Mouse (Mus musculus) forebrain, embryonic 16.5 days (tissue): ENCODE data around the gene Igf1r. TPM values are rescaled to one million over a fixed set of nuclear protein-coding genes. Genes with fewer than 3 reads are reported as not detected.
A peak's percentile ranks its signal among the peaks of the same experiment; 100 is the strongest.

Experiments used
- ATAC-seq: fragments of 200-750 bp; cut with Nextera tagmentation; 2 replicates; pipeline ENCODE4 v1.8.0; 2017; ENCODE audit warnings: mild to moderate bottlenecking, moderate library complexity
- H3K27ac ChIP-seq: fragments of 300-500 bp; sonication (generic); 2 replicates; pipeline ENCODE4 v1.5.1; 2014; ENCODE audit warnings: low read length, control low read depth
- H3K27me3 ChIP-seq: fragments of 300-500 bp; sonication (generic); replicated peaks from 2 replicates; pipeline ENCODE4 v1.6.1; 2014; ENCODE audit warnings: low read length; ENCODE audit not compliant: control insufficient read depth, insufficient read depth
- H3K36me3 ChIP-seq: fragments of 300-500 bp; sonication (generic); 2 replicates; pipeline ENCODE4 v1.6.1; 2014; ENCODE audit not compliant: control insufficient read depth, insufficient read depth
- H3K4me1 ChIP-seq: fragments of 300-500 bp; sonication (generic); replicated peaks from 2 replicates; pipeline ENCODE4 v1.6.1; 2014; ENCODE audit warnings: low read length; ENCODE audit not compliant: control insufficient read depth, insufficient read depth
- H3K4me2 ChIP-seq: fragments of 300-500 bp; sonication (generic); 2 replicates; pipeline ENCODE4 v1.6.1; 2014; ENCODE audit warnings: mild to moderate bottlenecking, low read length, control low read depth
- H3K4me3 ChIP-seq: fragments of 300-500 bp; sonication (generic); replicated peaks from 2 replicates; pipeline ENCODE4 v1.5.1; 2014; ENCODE audit warnings: mild to moderate bottlenecking, low read length, control low read depth
- H3K9ac ChIP-seq: fragments of 300-500 bp; sonication (generic); replicated peaks from 2 replicates; pipeline ENCODE4 v1.6.1; 2014; ENCODE audit warnings: low read depth, low read length, control low read depth
- H3K9me3 ChIP-seq: fragments of 300-500 bp; sonication (generic); 2 replicates; pipeline ENCODE4 v1.6.1; 2016; ENCODE audit warnings: low read length; ENCODE audit not compliant: control insufficient read depth
- WGBS: fragments of 180-500 bp; shearing (Covaris S2); extraction: QIAGEN DNeasy Blood & Tissue Kit; methylation state at CpG from one replicate; pipeline ENCODE4 v1.1.7; 2014; 5-methylcytosine and 5-hydroxymethylcytosine counted together
- polyA plus RNA-seq: library from polyadenylated mRNA; unstranded; fragments of >200 nt; fragmentation: Nextera tagmentation; extraction: Ambion mirVana; gene quantifications from 2 replicates; pipeline ENCODE4 v1.2.1, GENCODE M21; 2015

The Igf1r gene
- polyA plus RNA-seq: 25.2 and 27.1 TPM in 2 replicates

DNA sequence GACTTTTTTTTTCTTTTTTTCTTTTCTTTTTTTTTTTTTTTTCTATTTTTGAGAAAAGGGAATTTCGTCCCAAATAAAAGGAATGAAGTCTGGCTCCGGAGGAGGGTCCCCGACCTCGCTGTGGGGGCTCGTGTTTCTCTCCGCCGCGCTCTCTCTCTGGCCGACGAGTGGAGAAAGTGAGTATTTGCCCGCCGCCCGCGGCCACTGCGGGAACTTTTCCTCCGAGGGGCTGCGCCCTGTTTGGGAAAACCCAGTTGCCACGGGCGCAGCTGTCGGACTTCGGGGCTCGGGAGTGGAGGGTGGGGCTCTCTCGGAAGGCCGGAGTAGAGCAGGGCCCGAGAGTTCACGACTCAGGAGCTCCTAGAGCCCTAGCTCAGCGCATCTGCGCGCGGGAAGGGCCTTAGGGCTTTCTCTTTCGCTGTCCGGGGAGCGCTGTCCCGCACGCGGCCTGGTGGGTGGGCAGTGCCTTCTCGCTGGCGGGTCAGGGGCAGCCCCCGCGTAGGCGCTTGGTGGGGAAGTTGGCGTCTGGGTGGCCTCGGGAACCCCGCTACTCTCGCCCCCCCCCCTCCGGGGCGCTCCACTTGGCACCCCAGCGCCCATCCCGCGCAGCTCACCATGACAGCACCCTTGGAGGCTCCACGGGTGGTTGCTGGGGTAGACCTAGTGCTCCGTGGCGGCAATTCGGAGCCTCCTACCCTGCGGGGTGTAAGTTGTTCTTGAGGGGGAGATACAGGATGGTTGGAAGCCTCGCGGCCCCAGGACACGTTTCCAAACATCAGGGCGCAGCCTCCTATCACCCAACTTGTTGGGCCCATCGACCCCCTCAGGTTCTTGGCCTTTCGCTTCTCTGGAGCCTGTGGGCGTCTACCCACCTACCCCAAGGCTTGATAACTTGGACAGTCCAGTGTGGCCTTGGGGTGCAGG, at the start of gene Igf1r:
Gene Igf1r (plus strand): TSS at position 51 of the 924 bp plus-strand sequence.
- no peak for ATAC-seq
- Histone ChIP-seq H3K36me3 (no peaks in the 10 kb centered on the region), H3K27me3 (no peaks in the 10 kb centered on the region), H3K4me1 (peaks cover 33% of the 10 kb centered on the region), H3K27ac (peak within 1 kb of the TSS; percentile 100), H3K4me3 (peak within 1 kb of the TSS; percentile 91), H3K9me3 (no peaks in the 10 kb centered on the region), H3K9ac (peak within 1 kb of the TSS; percentile 98), H3K4me2 (peak within 1 kb of the TSS; percentile 99)
- under 1% methylated on average over 60 of the region's 62 CpGs for WGBS

- no peak overlapping the region for H3K27ac ChIP-seq
- no peak for ATAC-seq
- H3K36me3 ChIP-seq: no peaks in the 10 kb centered on the region
- peaks cover 6% of the 10 kb centered on the region; the same call in 1 of the 2 replicates for H3K4me1 ChIP-seq
- H3K9me3 ChIP-seq: no peaks in the 10 kb centered on the region
- H3K27me3 ChIP-seq: no peaks in the 10 kb centered on the region
- 92% methylated on average over 2 of the region's 2 CpGs for WGBS
- no peak overlapping the region for H3K4me3 ChIP-seq
- no peak overlapping the region for H3K9ac ChIP-seq
- no peak overlapping the region for H3K4me2 ChIP-seq
These were observed 46.3 kb upstream of the Igf1r start for GRCm38 (mm10) chr7:67906358-67906757.

DNA sequence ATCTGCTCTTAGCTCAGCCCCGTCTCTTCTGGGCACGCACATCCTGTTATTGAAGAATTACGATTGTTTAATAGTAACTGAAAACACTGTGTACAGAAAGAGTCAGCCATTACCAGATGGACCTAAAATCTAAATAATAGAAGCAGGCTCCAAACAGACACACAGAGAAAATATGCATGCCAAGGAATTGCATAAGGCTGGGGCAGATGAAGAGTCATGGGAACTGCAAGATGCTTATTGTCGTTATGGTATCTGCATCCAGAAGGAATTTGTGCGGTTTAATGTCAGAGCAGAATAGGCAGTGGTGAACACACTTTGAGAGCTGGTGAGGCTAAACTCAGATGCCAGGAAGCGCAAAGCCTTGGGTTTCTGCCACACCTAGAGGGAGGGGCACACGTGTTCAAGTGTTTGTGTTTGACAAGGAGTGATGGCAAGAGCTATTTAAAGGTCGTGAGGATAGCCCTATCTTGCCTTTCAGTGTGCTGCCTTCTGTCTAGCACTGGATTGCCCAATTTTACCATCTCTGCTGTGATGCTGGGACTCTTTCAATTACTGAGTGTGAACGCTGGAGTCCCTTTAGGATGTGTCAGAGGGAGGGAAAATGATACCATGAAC, 44.7 kb upstream of the Igf1r start:
- Histone ChIP-seq H3K4me2 (no peak overlapping the region), H3K36me3 (no peaks in the 10 kb centered on the region), H3K9me3 (no peaks in the 10 kb centered on the region), H3K27me3 (no peaks in the 10 kb centered on the region), H3K4me1 (peaks cover 6% of the 10 kb centered on the region; the same call in 1 of the 2 replicates), H3K27ac (no peak overlapping the region), H3K9ac (no peak overlapping the region), H3K4me3 (no peak overlapping the region)
- 69% methylated on average over 9 of the region's 9 CpGs for WGBS
- ATAC-seq: no peak

DNA sequence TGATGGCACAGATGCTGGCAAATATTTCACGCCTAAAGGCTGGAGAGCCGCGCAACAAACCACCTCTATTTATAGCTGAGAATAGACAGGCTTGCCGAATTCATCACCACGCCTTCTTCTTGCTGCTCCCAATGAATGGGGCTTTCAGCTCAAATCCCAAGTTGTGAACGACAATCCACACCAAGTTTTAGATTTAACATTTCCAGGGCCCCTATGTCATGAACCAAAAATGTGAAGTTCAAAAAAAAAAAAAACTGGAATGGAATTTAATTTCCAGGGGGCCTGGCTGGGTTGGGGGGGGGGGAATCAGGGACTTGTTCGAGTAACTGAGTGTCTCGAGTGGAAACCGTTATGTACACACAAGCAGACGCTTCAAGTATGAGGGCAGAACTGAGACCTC, 42.1 kb upstream of the Igf1r start:
- Histone ChIP-seq H3K27me3 (no peaks in the 10 kb centered on the region), H3K27ac (no peak overlapping the region), H3K4me3 (peak overlapping the region; percentile 16), H3K36me3 (no peaks in the 10 kb centered on the region), H3K9me3 (no peaks in the 10 kb centered on the region), H3K9ac (no peak overlapping the region), H3K4me2 (peak overlapping the region; percentile 33), H3K4me1 (peaks cover 6% of the 10 kb centered on the region; the same call in 1 of the 2 replicates)
- ATAC-seq: peak; percentile 75
- WGBS: 4% methylated on average over 10 of the region's 10 CpGs

DNA sequence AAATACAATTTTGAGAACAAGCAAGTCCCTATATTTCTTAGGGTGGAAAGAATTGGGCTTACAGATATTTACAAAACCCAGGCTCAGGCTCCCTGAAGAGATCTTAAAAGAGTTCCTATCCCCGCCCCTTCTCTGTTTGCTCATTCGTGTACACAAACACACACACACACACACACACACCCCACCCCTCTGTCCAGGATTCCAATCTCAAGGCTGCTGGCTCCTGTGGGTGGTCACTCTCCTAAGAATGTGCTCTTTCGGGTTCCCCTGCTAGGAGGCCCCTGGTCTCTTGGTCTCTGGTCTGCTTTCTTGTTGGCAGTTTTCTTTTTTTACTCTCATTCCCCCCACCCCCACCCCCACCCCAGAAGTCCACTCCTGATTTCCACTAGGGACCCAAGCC, 41.7 kb upstream of the Igf1r start:
- Histone ChIP-seq H3K27me3 (no peaks in the 10 kb centered on the region), H3K9ac (0 out of 2 replicates have a peak overlapping the region, but pooled peaks have one; percentile 8), H3K27ac (no peak overlapping the region), H3K4me2 (peak overlapping the region; percentile 33), H3K4me1 (peaks cover 6% of the 10 kb centered on the region; the same call in 1 of the 2 replicates), H3K4me3 (peak overlapping the region; percentile 16; the same call in 1 of the 2 replicates), H3K9me3 (no peaks in the 10 kb centered on the region), H3K36me3 (no peaks in the 10 kb centered on the region)
- WGBS: 19% methylated on average over 3 of the region's 3 CpGs
- peak; percentile 59; the same call in 1 of the 2 replicates for ATAC-seq

DNA sequence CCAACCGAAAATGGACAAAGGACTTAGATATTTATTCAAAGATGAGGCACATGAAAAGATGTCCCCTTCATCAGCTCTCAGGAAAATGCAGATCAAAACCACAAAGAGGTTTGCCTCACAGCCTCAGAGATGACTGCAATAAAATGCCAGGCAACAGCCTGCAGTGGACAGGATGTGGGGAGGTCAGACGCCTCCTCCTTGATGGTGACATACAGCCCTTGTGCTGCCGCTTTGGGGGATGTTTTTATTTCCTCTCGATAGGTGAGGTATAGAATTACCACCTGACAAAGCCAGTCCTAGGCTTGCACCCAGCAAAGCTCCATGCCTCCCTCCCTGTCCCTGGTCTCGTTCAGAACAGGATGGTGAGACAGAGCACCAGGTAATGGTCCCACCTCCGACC, 40.8 kb upstream of the Igf1r start:
- 67% methylated on average over 6 of the region's 6 CpGs for WGBS
- no peak for ATAC-seq
- Histone ChIP-seq H3K4me2 (no peak overlapping the region), H3K9me3 (no peaks in the 10 kb centered on the region), H3K27me3 (no peaks in the 10 kb centered on the region), H3K27ac (no peak overlapping the region), H3K4me1 (peaks cover 6% of the 10 kb centered on the region; the same call in 1 of the 2 replicates), H3K9ac (no peak overlapping the region), H3K4me3 (no peak overlapping the region), H3K36me3 (no peaks in the 10 kb centered on the region)

GRCm38 (mm10) chr7:67916960-67917359, 35.7 kb upstream of the Igf1r start:
- H3K36me3 ChIP-seq: no peaks in the 10 kb centered on the region
- H3K4me2 ChIP-seq: no peak overlapping the region
- no peaks in the 10 kb centered on the region for H3K27me3 ChIP-seq
- no peak overlapping the region for H3K27ac ChIP-seq
- H3K9me3 ChIP-seq: no peaks in the 10 kb centered on the region
- no peak overlapping the region for H3K9ac ChIP-seq
- no peaks in the 10 kb centered on the region for H3K4me1 ChIP-seq
- WGBS: 91% methylated on average over 8 of the region's 8 CpGs
- H3K4me3 ChIP-seq: no peak overlapping the region
- ATAC-seq: no peak

GRCm38 (mm10) chr7:67917753-67918152, 34.9 kb upstream of the Igf1r start:
- no peak overlapping the region for H3K27ac ChIP-seq
- H3K9ac ChIP-seq: no peak overlapping the region
- ATAC-seq: no peak
- no peaks in the 10 kb centered on the region for H3K27me3 ChIP-seq
- no peaks in the 10 kb centered on the region for H3K36me3 ChIP-seq
- H3K9me3 ChIP-seq: no peaks in the 10 kb centered on the region
- H3K4me1 ChIP-seq: no peaks in the 10 kb centered on the region
- H3K4me3 ChIP-seq: no peak overlapping the region
- H3K4me2 ChIP-seq: no peak overlapping the region
- 87% methylated on average over 2 of the region's 2 CpGs for WGBS

GRCm38 (mm10) chr7:67919467-67919866, 33.2 kb upstream of the Igf1r start:
- WGBS: 75% methylated on average over 3 of the region's 3 CpGs
- Histone ChIP-seq H3K9ac (no peak overlapping the region), H3K36me3 (no peaks in the 10 kb centered on the region)

More at GRCm38 (mm10) chr7:67919467-67919866, 33.2 kb upstream of the Igf1r start:
- Histone ChIP-seq H3K9me3 (no peaks in the 10 kb centered on the region), H3K27ac (no peak overlapping the region), H3K4me1 (no peaks in the 10 kb centered on the region; the same call in 1 of the 2 replicates), H3K27me3 (no peaks in the 10 kb centered on the region), H3K4me2 (no peak overlapping the region), H3K4me3 (no peak overlapping the region)
- no peak for ATAC-seq
